20 mouse cellular contexts compared by ENCODE assay signal in genomic region chr11:32488344-32488743, GRCm38 (mm10). TPM values are rescaled to one million over a fixed set of nuclear protein-coding genes. Genes with fewer than 3 reads are reported as not detected.
A peak's percentile ranks its signal among the peaks of the same experiment; 100 is the strongest.
DNase-seq lines count a peak whose midpoint lies in the region; ATAC-seq and TF ChIP-seq lines count a peak whose summit lies in the region.
"Had no signal": no experiment of that assay in that cellular context is flagged by ENCODE, and none has a peak within 500 bp of the region (broad histone marks: within the 10 kb centered on the region; RNA-seq: fewer than 3 reads in every experiment).

No protein-coding gene starts in this region.

- DNase-seq in kidney, adult 9 months, result no peak
- DNase-seq in lung, postnatal 0 days (ENCODE audit: low spot score), result peak; percentile 81
- no peak for DNase-seq in lung, adult 2 months
- DNase-seq in MN1 (ENCODE audit: low spot score), result no peak
- DNase-seq: adrenal gland, postnatal 10 days; cerebellum, adult 9-11 months; heart, postnatal 14 days; kidney, adult 2 months; liver had no signal

- H3K4me2 ChIP-seq in kidney, embryonic 15.5 days, result no peak overlapping the region
- no peak overlapping the region for H3K4me2 ChIP-seq in lung, postnatal 0 days (replicated peaks; ENCODE audit: low read depth, low read length)
- H3K4me2 ChIP-seq in embryonic facial prominence, embryonic 12.5 days (replicated peaks), result no peak overlapping the region
- H3K4me2 ChIP-seq in stomach, embryonic 15.5 days, result no peak overlapping the region
- H3K4me2 ChIP-seq: heart, embryonic 12.5 days; hindbrain, embryonic 13.5 days; midbrain, embryonic 15.5 days had no signal

- ATAC-seq in kidney, embryonic 15.5 days (replicated peaks; ENCODE audit: low FRiP score), result no peak
- peak; percentile 39 for ATAC-seq in lung, postnatal 0 days
- no peak for ATAC-seq in embryonic facial prominence, embryonic 12.5 days (ENCODE audit: insufficient number of reproducible peaks, insufficient read depth, low FRiP score, low TSS enrichment)
- ATAC-seq in stomach, embryonic 15.5 days (ENCODE audit: insufficient read depth, low FRiP score, low read depth), result no peak
- ATAC-seq: forebrain, embryonic 14.5 days; midbrain, embryonic 15.5 days; Patski had no signal

- no peak for TF ChIP-seq POLR2A in lung, adult 2 months (IDR thresholded peaks at IDR 0.05; ENCODE audit: borderline replicate concordance, extremely low read depth, low read depth, low read length)

- no peaks in the 10 kb centered on the region for H3K27me3 ChIP-seq in kidney, embryonic 15.5 days
- H3K27me3 ChIP-seq in lung, postnatal 0 days (replicated peaks; ENCODE audit: insufficient read depth, low read length), result no peaks in the 10 kb centered on the region
- H3K27me3 ChIP-seq in embryonic facial prominence, embryonic 12.5 days, result no peaks in the 10 kb centered on the region
- H3K27me3 ChIP-seq in stomach, embryonic 15.5 days (replicated peaks), result no peaks in the 10 kb centered on the region
- H3K27me3 ChIP-seq: heart, embryonic 12.5 days; hindbrain, embryonic 13.5 days; midbrain, embryonic 15.5 days; Patski had no signal

- H3K36me3 ChIP-seq in kidney, embryonic 15.5 days, result peaks cover 6% of the 10 kb centered on the region
- no peaks in the 10 kb centered on the region for H3K36me3 ChIP-seq in lung, postnatal 0 days (ENCODE audit: insufficient read depth, low read length)
- no peaks in the 10 kb centered on the region for H3K36me3 ChIP-seq in embryonic facial prominence, embryonic 12.5 days
- no peaks in the 10 kb centered on the region for H3K36me3 ChIP-seq in stomach, embryonic 15.5 days
- H3K36me3 ChIP-seq: hindbrain, embryonic 13.5 days; midbrain, embryonic 15.5 days had no signal

- peaks cover 18% of the 10 kb centered on the region for H3K4me1 ChIP-seq in kidney, embryonic 15.5 days
- H3K4me1 ChIP-seq in lung, postnatal 0 days (ENCODE audit: insufficient read depth, low read depth, low read length), result peaks cover 10% of the 10 kb centered on the region; the same call in 1 of the 2 replicates
- H3K4me1 ChIP-seq in lung, adult 2 months (ENCODE audit: control insufficient read depth, insufficient read depth, low read length), result peaks cover 11% of the 10 kb centered on the region
- peaks cover 20% of the 10 kb centered on the region for H3K4me1 ChIP-seq in embryonic facial prominence, embryonic 12.5 days
- H3K4me1 ChIP-seq in stomach, embryonic 15.5 days, result peaks cover 14% of the 10 kb centered on the region
- H3K4me1 ChIP-seq: hindbrain, embryonic 13.5 days; midbrain, embryonic 15.5 days had no signal

- no peak overlapping the region for H3K9ac ChIP-seq in kidney, embryonic 15.5 days
- no peak overlapping the region for H3K9ac ChIP-seq in lung, postnatal 0 days (replicated peaks; ENCODE audit: low read depth)
- H3K9ac ChIP-seq in embryonic facial prominence, embryonic 12.5 days, result no peak overlapping the region
- H3K9ac ChIP-seq in stomach, embryonic 15.5 days, result no peak overlapping the region
- H3K9ac ChIP-seq: heart, embryonic 12.5 days; hindbrain, embryonic 13.5 days; midbrain, embryonic 15.5 days had no signal

- TF ChIP-seq EP300 in lung, postnatal 0 days (IDR thresholded peaks at IDR 0.05), result peak; percentile 52; the same call in 1 of the 2 replicates

- H3K4me3 ChIP-seq in kidney, embryonic 15.5 days (replicated peaks), result no peak overlapping the region
- H3K4me3 ChIP-seq in lung, postnatal 0 days (ENCODE audit: low read depth, low read length), result no peak overlapping the region
- H3K4me3 ChIP-seq in lung, adult 2 months (replicated peaks; ENCODE audit: extremely low read depth, low read depth, low read length), result no peak overlapping the region
- H3K4me3 ChIP-seq in embryonic facial prominence, embryonic 12.5 days, result no peak overlapping the region
- H3K4me3 ChIP-seq in stomach, embryonic 15.5 days (replicated peaks), result no peak overlapping the region
- H3K4me3 ChIP-seq: heart, embryonic 12.5 days; hindbrain, embryonic 13.5 days; midbrain, embryonic 15.5 days; myocyte had no signal

- TF ChIP-seq CTCF in lung, postnatal 0 days (IDR thresholded peaks at IDR 0.05), result no peak
- no peak for TF ChIP-seq CTCF in lung, adult 2 months (IDR thresholded peaks at IDR 0.05; ENCODE audit: insufficient read depth, low read length)

- peak overlapping the region; percentile 59 for H3K27ac ChIP-seq in kidney, embryonic 15.5 days
- peak overlapping the region; percentile 66 for H3K27ac ChIP-seq in lung, postnatal 0 days (ENCODE audit: low read length)
- H3K27ac ChIP-seq in embryonic facial prominence, embryonic 12.5 days, result peak overlapping the region; percentile 1; the same call in 1 of the 2 replicates
- H3K27ac ChIP-seq in stomach, embryonic 15.5 days, result peak overlapping the region; percentile 4; the same call in 1 of the 2 replicates
- H3K27ac ChIP-seq: hindbrain, embryonic 13.5 days; midbrain, embryonic 15.5 days had no signal

- H3K9me3 ChIP-seq in kidney, embryonic 15.5 days (replicated peaks), result no peaks in the 10 kb centered on the region
- no peaks in the 10 kb centered on the region for H3K9me3 ChIP-seq in lung, postnatal 0 days (ENCODE audit: low read length)
- no peaks in the 10 kb centered on the region for H3K9me3 ChIP-seq in embryonic facial prominence, embryonic 12.5 days
- no peaks in the 10 kb centered on the region for H3K9me3 ChIP-seq in stomach, embryonic 15.5 days
- H3K9me3 ChIP-seq: heart, embryonic 12.5 days; hindbrain, embryonic 13.5 days; midbrain, embryonic 15.5 days had no signal

RNA-seq across cellular contexts. Expression of gene Ubtd2, which starts 33.2 kb away (rescaled TPM):
- 45.1 and 46.1 TPM in 2 replicates for polyA plus RNA-seq in kidney, embryonic 15.5 days (2015; fragmentation: Nextera tagmentation; extraction: Ambion mirVana)
- 23.7 and 25.1 TPM in 2 replicates for polyA plus RNA-seq in lung, postnatal 0 days (2015; fragmentation: Nextera tagmentation; extraction: Ambion mirVana)
- 8.8 and 11.8 TPM in 2 replicates for polyA plus RNA-seq in lung, adult 2 months (2012; rRNA removed)
- 93.7 and 96.7 TPM in 2 replicates for polyA plus RNA-seq in embryonic facial prominence, embryonic 12.5 days (2016; fragmentation: Nextera tagmentation; extraction: Ambion mirVana)
- polyA plus RNA-seq in stomach, embryonic 15.5 days (2015; fragmentation: Nextera tagmentation; extraction: Ambion mirVana), result 37.8 and 38.7 TPM in 2 replicates

RNA-seq across cellular contexts. Expression of gene Efcab9, which starts 43.5 kb away (rescaled TPM):
- 0.42 TPM in 1 of 2 replicates, not detected in the other for polyA plus RNA-seq in kidney, embryonic 15.5 days (2015; fragmentation: Nextera tagmentation; extraction: Ambion mirVana)
- polyA plus RNA-seq in lung, postnatal 0 days (2015; fragmentation: Nextera tagmentation; extraction: Ambion mirVana), result 0.18 and 0.30 TPM in 2 replicates
- not detected in 2 replicates for polyA plus RNA-seq in lung, adult 2 months (2012; rRNA removed)
- polyA plus RNA-seq in embryonic facial prominence, embryonic 12.5 days (2016; fragmentation: Nextera tagmentation; extraction: Ambion mirVana), result 0.32 and 0.36 TPM in 2 replicates
- 0.53 and 1.1 TPM in 2 replicates for polyA plus RNA-seq in stomach, embryonic 15.5 days (2015; fragmentation: Nextera tagmentation; extraction: Ambion mirVana)
- polyA plus RNA-seq: forebrain, embryonic 14.5 days; hindbrain, embryonic 13.5 days; kidney, adult 2 months; midbrain, embryonic 15.5 days; neural tube, embryonic 14.5 days; small intestine, adult 2 months had no signal

RNA-seq across cellular contexts. Expression of gene Stk10, which starts 44.8 kb away (rescaled TPM):
- 5.4 TPM in 2 replicates for polyA plus RNA-seq in kidney, embryonic 15.5 days (2015; fragmentation: Nextera tagmentation; extraction: Ambion mirVana)
- 1.9 and 2.4 TPM in 2 replicates for polyA plus RNA-seq in lung, postnatal 0 days (2015; fragmentation: Nextera tagmentation; extraction: Ambion mirVana)
- polyA plus RNA-seq in lung, adult 2 months (2012; rRNA removed), result 19.4 and 22.8 TPM in 2 replicates
- 3.1 and 3.2 TPM in 2 replicates for polyA plus RNA-seq in embryonic facial prominence, embryonic 12.5 days (2016; fragmentation: Nextera tagmentation; extraction: Ambion mirVana)
- 3.8 TPM in 2 replicates for polyA plus RNA-seq in stomach, embryonic 15.5 days (2015; fragmentation: Nextera tagmentation; extraction: Ambion mirVana)

Comparison
In these comparisons a context has a peak if more than half of its experiments do, and no peak if none do; other contexts are left out.
1. H3K27ac ChIP-seq: peak in every context shown above with its lines; median percentile 66 in lung, postnatal 0 days; 59 in kidney, embryonic 15.5 days; 4 in stomach, embryonic 15.5 days; 1 in embryonic facial prominence, embryonic 12.5 days.